Mouse (Mus musculus): ENCODE results near the gene Ltbp1.

DNA sequence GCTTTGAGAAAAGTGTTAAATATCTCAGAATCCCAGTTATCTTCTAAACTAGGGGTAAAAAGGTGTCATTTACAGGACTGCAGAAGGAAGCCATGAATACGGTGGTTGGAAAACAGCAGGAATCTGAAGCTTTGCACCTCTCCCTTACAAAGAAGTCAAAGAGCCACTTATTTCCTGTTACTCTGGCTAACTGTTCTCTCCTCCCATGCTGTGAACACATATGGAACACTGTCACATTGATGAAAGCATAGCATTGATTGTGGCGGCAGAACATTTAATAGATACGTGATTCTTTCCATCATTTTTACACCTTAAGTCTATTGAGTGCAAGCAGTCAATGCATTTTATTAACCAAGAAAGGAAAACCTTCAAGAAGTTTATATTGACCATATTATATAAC lies 196.9 kb downstream of the Ltbp1 start:
- TF ChIP-seq CTCF (IDR thresholded peaks at IDR 0.05; ENCODE audit: extremely low read depth, insufficient read depth, insufficient read length, insufficient replicate concordance), result no peak
- no peak for TF ChIP-seq POLR2A (IDR thresholded peaks at IDR 0.05; ENCODE audit: low read depth, low read length)

Data from spleen, adult 2 months (tissue).